Mouse (Mus musculus) adrenal gland, postnatal 4 days (tissue): ENCODE data around the gene Rrp1. TPM values are rescaled to one million over a fixed set of nuclear protein-coding genes. Genes with fewer than 3 reads are reported as not detected.
A peak's percentile ranks its signal among the peaks of the same experiment; 100 is the strongest.
"Not testable (repeated sequence)": the region's sequence is repeated elsewhere in the genome, so short reads cannot be mapped to it uniquely, and the experiment has no call there.

Experiments used
- DNase-seq, 2 experiments: peaks; one replicate each; pipeline ENCODE4 v3.0.0; 2021 to 2022; ENCODE audit warnings: low spot score in 2 of 2, mixed read lengths in 2 of 2
- total RNA-seq, 2 experiments: library from RNA; stranded (reverse); gene quantifications; 2 replicates each; pipeline ENCODE4 v1.2.3; 2021

The Rrp1 gene
- total RNA-seq, 2 experiments from 2014 or later = 282 to 296 TPM

DNA sequence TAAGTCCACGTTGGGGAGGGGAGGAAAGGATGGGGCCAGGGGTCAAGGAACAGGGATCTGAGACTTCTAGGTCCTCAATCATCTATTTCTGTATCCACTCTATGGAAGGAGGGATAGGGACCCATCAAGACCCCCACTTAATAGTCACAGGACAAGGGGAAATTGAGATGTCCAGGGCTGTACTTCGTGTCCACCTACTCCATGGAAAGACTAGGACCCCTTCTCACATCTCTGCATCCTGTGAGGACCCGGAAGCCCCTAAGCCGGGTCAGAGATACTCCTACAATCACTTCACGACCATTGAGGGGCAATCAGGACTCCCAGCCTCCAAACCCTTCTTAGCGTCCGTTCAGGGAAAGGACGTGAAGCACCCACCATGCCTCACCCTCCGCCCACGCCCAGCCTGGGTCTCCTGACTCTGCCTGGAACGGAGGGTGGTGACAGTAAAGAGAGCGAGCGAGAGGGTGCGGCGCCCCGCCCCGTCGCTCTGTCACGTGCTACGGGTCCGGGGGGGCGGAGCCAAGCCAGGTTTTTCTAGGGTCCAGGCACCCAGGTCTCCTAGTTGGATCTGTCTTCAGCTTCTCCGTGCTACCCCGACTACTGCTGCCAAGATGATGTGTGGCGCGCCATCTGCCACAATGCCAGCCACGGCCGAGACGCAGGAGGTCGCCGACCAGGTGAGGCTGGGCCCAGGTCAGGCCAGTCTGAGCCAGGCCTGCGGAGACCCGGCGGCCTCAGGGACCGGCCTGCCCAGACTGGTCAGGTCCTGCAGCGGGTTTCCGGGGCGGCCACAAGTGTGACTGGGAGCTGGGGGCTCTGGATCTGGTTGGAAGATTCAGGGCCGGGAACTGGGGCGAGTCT, 12.6 kb upstream of the Rrp1 start, which contains the start of gene Cstb:
TSS of gene Cstb (plus strand) at position 489 of the 861 bp plus-strand sequence.
- DNase-seq = peak; percentile 63 to 74

DNA sequence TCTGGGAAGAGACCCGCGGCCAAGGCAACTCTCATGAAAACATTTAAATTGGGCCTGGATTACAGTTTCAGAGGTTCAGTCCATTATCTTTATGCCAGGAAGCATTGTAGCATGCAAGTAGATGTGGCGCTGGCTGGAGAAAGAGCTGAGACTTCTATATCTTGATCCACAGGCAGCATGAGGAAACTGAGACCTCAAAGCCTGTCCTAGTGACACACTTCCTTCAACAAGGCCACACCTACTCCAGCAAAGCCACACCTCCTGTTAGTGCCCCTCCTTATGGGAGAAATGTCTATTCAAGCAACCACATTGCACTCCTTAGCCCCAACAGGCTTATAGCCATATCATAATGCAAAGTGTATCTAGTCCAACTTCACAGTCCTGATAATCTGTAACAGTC, 9.8 kb upstream of the Rrp1 start:
- no peak for DNase-seq

DNA sequence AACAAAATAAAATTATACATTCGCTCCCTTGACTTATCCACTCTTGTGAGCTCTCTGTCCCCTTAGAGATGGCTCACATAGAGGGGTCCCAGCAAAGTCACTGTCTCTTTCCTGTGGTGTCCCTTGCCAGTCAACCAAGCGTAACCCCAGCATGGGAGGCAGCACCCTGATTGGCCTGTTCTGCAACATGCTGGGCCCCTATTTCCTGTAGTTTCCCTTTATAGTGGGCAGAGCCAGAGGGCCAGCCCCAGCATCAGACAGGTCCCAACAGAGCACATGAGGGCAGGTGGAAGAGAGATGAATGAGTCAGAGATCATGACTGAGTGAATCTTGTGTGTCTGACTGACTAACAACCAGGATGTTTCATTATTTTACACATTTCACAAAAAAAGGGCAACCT, 8.1 kb upstream of the Rrp1 start:
- DNase-seq = no peak

DNA sequence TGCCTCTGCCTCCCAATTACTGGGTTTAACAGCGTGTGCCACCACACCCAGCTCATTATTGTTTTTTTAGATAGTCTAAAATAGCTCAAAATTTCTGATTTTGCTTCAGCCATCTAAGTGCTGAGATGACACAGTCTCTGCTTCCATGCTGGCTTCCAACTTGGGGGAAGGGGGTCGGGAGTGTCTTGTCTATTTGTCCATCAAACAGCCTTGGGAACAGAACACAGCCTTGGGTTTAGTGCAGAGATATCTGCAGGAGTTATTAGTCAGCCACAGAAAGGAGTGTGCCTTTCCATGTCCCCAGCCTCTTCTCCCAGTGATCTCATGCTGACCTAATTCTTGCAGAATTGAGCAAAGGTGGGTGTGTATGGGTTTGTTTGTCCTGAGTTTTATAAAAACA, 5.9 kb upstream of the Rrp1 start:
- no peak for DNase-seq

DNA sequence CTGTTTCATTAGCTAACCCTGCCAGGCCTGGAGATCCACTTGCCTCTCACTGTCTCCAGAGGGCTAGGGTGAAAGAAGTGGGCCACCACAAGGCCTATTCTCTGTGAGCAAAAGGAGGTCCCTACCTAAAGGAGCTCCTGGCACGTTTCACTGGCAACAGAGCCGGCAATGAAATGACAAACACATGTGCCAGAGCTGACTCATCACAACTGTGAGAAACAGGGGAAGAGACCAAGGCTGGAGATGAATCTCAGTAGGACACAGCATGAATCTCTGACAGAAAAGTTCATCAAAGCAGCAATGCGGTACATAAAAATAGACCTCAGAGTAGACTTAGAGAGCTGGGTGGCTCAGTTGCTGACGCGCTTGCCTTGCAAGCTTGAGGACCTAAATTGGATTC, 5.0 kb upstream of the Rrp1 start:
- no peak for DNase-seq

DNA sequence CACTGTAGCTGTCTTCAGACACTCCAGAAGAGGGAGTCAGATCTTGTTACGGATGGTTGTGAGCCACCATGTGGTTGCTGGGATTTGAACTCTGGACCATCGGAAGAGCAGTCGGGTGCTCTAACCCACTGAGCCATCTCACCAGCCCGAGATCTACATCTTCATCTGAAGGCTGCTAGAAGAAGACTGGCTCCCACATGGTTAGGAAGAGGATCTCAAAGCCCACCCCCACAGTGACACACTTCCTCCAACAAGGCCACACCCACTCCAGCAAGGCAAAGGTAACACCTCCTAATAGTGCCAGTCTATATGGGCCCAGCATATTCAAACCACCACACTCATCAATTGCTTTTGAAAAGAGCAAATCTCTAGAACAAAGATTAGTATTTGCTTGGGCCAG, 2.1 kb upstream of the Rrp1 start:
- DNase-seq = not testable (repeated sequence)

DNA sequence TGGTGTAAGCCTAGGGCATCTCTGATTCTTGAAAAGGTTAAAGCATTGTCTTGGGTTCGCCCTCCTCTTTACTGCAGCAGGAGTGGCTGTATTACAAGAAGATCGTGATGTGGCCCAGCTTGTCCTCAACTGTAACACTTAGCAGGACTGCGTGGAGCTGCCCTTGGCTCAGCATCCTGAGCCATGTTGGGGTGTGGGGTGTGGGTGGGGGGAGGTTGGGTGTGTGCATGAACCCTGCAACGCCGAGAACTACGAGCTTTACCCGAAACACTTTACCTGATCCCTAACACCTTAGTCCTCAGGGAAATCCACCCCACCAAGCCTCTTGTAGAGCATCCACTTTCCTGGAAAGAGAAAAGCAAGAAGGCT, 293 bp upstream of the Rrp1 start:
- no peak for DNase-seq

DNA sequence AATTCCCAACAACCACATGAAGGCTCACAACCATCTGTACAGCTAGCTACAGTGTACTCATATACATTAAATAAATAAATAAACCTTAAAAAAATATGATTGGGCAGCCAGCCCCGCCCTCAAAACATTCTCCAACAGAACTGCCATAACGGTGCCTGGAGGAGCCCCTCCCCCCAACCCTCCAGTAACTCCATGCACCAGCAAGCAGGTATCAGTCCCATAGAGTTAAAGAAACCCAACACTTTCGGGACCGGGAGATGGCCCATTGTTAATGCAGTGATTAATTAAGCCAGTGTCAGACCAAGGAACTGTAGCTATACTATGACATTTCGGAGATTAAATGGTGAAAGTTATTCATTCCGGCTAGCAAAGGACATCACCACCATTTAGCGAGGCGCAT, 992 bp downstream of the Rrp1 start:
- no peak for DNase-seq

DNA sequence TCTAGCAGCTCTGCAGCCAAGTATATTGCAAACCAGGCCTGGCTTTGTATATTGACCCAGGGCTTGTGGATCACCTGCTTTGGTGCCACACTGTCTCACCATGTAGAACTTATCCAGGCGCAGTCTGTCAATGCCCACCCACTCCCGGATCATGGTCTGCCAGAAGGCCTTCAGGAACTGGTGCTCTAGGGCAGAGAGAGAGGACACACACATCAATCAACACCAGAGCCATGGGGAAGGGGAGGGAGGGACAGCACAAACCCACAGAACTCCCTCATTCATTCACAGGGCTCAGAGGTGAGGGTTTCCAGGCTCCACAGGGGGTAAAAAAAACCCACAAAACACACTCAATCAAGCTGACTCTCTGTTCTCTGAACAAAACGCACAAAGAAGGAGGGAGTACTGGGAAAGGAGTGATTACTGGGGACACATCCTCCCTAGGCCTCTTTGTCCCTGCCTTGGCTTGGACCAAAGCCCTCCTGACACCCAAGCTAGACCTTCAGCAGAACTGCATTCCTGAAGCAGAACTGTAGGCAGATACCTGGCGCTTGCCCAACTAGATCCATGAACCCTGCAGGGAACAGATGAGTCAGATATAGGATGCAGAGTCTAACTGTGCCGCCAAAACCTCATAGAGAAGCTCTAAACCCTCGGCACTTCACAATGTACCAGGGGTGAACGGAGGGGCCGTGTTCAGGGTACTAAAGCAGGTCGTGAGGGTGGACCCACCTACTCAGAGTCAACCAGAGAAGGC, 3.6 kb downstream of the Rrp1 start:
- DNase-seq = no peak

DNA sequence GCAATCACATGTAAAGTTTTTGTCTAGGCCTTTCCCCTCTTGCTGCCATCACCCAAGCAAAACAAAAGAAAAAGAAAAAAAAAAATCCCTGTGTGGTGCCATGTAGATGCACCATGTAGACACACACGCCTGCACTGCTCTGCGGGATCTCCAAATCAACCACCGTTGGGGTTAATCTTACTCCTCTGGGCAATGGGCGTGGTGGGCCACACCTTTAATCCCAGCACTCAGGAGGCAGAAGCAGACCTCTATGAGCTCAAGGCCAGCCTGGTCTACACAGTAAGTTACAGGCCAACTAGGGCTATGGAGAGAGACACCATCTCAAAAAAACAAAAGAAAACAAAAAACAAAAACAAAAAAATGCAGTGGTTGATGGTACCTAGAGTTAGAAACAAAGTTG, 5.7 kb downstream of the Rrp1 start:
- no peak for DNase-seq

DNA sequence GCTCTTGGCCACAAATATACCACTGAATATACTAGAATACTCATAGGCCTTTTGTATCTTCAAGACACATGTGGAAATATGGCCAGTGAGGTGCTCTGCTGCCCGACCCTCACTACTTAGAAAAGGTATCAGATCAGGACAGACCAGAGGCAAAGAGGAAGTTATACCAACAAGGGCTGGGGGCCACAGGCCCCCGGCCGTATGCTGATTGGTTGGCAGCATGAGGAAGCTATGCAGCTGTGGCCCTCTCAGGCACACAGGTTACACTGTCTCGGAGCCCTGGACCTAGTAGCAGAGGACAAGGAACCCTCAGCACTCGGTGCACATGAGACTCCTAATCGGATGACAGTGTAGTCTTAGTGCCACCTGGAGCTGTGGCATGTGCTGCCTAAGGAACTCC, 6.7 kb downstream of the Rrp1 start:
- DNase-seq = no peak

DNA sequence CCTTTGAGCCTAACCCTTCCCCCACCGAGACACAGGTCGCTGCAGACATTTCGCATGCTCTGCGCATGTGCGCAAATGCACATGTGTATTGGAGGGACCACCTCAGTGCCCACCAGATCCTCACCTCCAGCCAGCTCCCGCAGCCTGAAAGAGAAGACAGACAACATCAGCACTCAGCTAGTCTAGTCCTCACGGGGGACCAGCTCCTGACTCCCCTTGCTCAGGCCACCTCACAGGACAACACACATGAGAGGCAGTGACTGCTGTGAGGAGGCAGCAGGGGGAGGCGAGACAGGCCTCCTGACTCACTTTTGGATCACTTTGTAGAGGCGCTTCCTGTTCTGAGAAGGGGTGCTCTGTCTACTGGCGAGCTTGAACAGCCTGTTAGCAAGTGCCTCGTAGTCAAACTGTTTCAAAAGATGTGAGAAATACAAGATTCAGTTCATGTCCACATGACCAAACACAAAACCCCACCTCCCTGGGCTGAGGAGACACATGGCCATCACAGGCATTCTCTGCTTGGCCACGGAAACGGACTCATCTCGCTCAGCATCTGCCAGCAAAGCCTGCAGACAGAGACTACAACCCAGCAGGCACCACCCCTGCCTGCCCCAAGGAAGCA, 10.4 kb downstream of the Rrp1 start:
- DNase-seq = no peak

DNA sequence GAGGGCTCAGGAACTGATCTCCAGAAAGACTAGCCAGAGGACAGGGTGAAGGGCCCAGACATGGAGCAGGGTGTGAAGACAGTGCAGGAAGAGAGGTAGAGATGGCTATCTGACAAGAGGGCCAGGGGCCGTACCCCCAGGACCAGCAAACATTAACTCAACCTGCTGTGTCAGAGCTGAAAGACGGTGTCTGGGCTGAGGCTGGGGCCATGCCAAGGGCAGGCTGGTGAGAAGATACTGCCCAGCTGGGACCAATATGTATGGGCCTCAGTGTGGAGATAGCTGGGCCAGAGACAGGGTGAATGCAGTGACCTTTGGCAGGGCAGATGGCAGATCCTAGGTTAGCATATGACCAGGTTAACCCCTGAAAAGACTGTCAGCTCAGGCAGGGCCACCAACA, 11.7 kb downstream of the Rrp1 start:
- DNase-seq = no peak

DNA sequence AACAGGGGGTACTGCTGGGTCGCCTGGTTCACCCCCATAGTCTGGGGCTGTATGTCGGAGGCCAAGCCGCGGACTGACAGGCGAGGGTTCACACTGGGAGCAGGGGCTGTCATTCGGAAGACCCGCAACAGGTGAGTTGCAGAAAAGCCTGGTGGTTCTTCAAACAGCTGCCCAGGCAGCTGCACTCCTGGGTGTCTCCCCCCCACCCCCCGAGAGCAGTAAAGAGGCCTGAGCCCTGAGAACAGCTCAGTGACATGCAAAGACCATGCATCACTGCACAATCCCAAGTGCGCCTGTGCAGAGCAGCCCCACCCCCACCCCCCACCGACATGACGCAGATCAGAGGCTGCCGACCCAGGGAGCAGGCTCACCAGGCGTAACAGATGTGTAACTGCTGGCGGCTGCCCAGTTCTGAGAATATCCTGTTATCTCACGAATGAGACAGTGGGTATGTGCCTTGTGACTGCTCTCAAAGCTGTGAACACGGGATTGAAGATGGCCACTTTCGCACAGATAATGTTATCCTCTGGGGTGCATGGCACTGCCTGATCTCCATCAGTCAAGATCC, 13.7 kb downstream of the Rrp1 start:
- no peak for DNase-seq

DNA sequence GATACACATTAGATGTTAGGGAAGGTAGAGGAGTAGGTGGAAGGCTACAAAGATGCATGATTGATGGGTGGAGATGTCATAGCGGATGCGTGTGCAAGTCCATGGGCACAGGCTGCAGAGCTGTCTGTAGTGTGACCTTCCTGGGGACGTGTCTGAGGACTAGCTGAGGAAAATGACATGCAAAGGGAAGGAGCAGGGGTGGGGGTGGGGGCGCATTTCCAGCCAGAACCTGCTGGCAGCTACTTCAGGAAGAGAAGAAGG, 16.3 kb downstream of the Rrp1 start:
- DNase-seq = no peak

DNA sequence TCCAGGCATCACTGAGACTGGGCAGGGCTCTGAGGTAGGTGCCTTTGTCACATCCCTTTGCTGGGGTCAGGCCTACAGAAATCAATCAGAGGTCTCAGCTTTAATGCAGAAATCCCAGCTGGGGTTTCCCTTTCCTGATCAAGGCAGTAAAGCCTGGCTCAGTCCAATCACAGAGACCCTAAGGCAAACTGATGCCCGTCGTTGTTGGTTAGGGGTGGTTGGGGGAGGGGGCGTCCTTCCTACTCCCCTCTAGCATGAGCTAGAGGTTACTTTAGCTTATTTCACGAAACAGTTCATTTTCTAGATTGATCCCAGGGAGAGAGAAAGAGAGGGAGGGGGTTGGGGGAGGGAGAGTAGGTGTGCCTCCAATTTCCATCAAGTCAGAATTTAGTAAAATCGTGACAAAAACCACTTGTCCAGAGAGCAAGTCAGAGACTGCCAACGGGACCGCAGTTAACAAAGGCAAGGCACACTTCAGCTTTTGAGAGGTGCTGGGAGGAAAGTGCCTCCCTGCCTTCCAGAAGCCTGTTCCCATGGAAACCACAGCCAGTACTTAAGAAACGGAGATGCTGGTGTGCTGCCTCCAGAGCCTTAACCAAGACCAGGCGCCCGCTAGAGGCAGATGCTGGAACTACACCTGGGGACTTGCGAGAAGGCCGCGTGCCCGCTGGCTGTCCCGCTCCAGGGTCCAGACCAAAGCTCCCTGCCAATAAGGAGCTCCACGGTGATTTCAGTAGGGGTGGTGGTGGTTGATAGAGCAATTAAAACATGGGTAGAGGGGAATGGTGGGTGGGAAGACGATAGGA, 16.8 kb downstream of the Rrp1 start:
- peak; percentile 81 to 89 for DNase-seq

DNA sequence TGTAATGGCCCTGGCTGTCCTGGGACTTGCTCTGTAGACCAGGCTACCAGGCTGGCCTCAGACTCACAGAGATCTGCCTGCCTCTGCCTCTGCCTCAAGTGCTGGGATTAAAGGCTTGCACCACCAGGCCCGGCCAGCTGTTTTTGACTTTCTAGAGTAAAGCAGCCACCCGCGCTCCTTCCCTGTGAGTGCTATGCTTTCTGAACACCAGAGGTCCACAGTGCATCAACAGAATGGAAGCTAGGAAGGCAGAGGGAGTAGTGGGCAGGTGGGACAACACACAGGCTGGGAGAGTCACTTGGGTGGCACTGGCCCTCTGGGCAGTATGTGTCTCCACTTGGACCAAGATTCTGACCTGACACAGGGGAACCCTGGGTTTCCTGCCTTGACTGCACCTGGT, 17.5 kb downstream of the Rrp1 start:
- DNase-seq = no peak

DNA sequence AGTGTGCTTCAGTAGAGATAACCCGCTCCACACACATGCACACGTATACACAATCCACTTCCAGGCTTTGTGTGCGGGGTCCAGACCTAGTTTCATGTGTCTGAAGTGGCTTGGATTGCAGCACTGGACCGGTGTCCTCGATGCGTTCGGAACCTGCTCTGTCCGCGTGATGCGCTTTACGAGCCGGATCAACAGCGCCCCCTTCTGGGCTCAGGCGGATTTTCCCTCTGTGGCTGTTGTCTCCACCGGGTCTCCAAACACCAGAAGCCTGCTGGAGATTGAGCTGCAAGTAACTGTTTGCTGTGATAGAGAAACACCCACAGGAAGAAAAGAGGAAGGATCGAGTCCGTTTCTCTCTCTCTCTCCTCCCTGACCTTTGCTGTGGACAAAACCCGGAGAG, 20.8 kb downstream of the Rrp1 start:
- DNase-seq = peak; percentile 63 to 77

DNA sequence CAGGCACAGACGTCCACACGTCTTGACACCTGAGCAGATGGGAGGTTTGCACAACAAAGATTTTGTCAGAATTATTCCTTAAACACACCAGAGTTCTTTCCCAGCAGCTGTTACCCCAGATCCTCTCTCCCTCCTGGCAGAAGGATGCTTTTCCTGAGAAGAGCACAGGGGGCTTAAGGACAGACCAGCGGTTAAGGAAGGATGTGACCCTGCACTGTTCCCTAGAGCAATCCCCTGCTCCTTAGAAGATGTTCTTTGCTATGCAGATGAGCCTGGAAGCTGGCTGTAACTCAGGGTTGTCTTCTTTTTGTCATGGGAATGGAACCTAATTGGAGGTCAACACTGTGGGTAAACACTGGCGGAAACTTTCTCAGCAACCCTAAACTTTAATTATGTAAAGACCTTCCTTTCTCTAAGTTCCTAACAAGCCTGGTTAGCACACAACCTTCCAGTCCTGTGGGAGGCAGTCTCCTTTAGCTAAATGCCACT, 21.8 kb downstream of the Rrp1 start:
- no peak for DNase-seq

DNA sequence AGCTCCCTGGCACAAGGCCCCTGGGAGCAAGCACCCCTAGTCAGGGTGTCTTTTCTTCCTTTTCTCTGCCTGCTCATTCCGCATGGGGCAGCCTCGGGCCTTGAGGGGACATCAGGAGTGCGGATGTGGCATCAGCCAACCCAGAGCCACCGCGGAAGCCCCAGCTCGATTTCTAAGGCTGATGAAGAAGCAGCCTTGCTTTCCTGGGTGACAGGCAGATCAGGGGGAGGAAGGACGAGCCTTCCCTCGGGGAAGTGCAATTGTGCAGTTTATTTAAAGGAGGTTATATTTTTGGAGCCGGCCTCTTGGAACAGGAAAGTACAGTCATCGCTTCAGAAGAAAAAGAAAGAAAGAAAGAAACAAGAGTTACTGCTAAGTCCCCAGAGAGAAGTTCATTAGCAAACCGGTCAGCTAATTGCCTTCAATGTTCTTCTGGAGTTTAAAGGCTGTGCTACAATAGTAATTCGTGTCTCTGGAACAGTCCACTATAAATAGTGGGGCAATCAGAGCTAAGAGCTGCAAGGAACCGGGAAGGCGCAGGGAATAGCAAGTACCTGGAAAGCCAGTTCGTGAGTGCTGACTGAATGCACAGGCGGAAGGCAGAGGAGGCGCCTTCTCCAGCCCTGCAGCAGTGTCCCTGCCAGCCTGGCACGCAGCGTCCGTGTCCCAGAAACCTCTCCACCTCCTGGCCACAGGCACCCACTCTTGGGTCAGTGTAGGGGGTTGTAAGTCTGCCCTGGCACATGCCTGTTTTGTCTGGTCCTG, 24.4 kb downstream of the Rrp1 start:
- DNase-seq = no peak
